Mouse (Mus musculus) forebrain, embryonic 14.5 days (tissue): ENCODE results near the gene Acp6. TPM values are rescaled to one million over a fixed set of nuclear protein-coding genes. Genes with fewer than 3 reads are reported as not detected.

Experiments used
- ATAC-seq: fragments of 200-750 bp; cut with Nextera tagmentation; 2 replicates; pipeline ENCODE4 v1.8.0; 2017; ENCODE audit warnings: mild to moderate bottlenecking, moderate library complexity
- DNase-seq: peaks from one replicate; pipeline ENCODE4 v3.0.0-alpha.2; 2015; ENCODE audit warnings: low spot score
- H3K27ac ChIP-seq: fragments of 300-500 bp; sonication (generic); 2 replicates; pipeline ENCODE4 v1.5.1; 2014; ENCODE audit warnings: low read depth, mild to moderate bottlenecking, control low read depth, low read length, moderate library complexity
- H3K27me3 ChIP-seq: fragments of 300-500 bp; sonication (generic); replicated peaks from 2 replicates; pipeline ENCODE4 v1.6.1; 2014; ENCODE audit warnings: low read length, control low read depth, mixed read lengths; ENCODE audit not compliant: control insufficient read depth, insufficient read depth
- H3K36me3 ChIP-seq: fragments of 300-500 bp; sonication (generic); 2 replicates; pipeline ENCODE4 v1.6.1; 2014; ENCODE audit warnings: low read length, control low read depth; ENCODE audit not compliant: control insufficient read depth, insufficient read depth
- H3K4me1 ChIP-seq: fragments of 300-500 bp; sonication (generic); 2 replicates; pipeline ENCODE4 v1.6.1; 2014; ENCODE audit warnings: antibody characterized with exemption, low read length, control low read depth; ENCODE audit not compliant: control insufficient read depth, insufficient read depth
- H3K4me2 ChIP-seq: fragments of 300-500 bp; sonication (generic); 2 replicates; pipeline ENCODE4 v1.6.1; 2014; ENCODE audit warnings: mild to moderate bottlenecking, control low read depth, low read length
- H3K4me3 ChIP-seq: fragments of 300-500 bp; sonication (generic); 2 replicates; pipeline ENCODE4 v1.5.1; 2014; ENCODE audit warnings: low read depth, low read length, control low read depth
- H3K9ac ChIP-seq: fragments of 300-500 bp; sonication (generic); 2 replicates; pipeline ENCODE4 v1.6.1; 2014; ENCODE audit warnings: mild to moderate bottlenecking, low read length, control low read depth, moderate library complexity
- H3K9me3 ChIP-seq: fragments of 300-500 bp; sonication (generic); replicated peaks from 2 replicates; pipeline ENCODE4 v1.6.1; 2016; ENCODE audit warnings: low read length, control low read depth, mixed read lengths; ENCODE audit not compliant: control insufficient read depth
- whole genome bisulfite sequencing: fragments of 180-500 bp; shearing (Covaris S2); extraction: QIAGEN DNeasy Blood & Tissue Kit; methylation state at CpG from one replicate; pipeline ENCODE4 v1.1.7; 2014; 5-methylcytosine and 5-hydroxymethylcytosine counted together
- polyA plus RNA-seq: library from polyadenylated mRNA; unstranded; fragments of >200 nt; fragmentation: Nextera tagmentation; extraction: Ambion mirVana; gene quantifications from 2 replicates; pipeline ENCODE4 v1.2.1, GENCODE M21; 2014

Acp6 gene
- polyA plus RNA-seq, 1 experiment from 2014 or later = 15.6 TPM

DNA sequence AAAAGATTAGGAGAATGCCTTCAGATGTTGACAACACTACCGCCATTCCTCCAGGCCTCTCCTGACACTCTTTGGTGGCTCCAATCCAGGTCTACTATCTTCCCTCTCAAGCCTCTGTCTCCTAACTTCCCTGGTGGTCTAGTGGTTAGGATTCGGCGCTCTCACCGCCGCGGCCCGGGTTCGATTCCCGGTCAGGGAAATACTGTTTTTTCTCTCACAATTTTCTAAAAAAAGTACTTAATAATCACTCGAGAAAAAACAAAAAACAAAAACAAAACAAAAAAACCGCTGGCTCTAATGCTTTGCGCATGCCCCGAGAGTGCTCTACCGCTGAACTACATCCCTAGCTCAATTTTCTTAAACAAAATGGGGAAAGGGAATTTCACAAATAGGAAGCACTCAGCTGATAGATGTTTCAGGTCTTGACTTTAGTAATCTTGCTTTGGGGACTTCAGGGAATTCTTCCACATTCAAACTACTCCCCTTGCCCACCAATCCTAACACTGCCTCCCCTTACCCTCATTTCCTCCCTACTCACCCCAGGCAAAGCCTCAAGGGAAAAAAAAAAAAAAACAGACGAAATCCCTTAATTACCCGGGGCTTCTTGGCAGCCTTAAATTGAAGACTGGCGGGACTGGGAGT, 498 bp upstream of the Acp6 start:
- Histone ChIP-seq H3K9ac (peak overlapping the region; percentile 46; the same call in 1 of the 2 replicates), H3K4me2 (peak overlapping the region; percentile 91), H3K4me3 (peak overlapping the region; percentile 66), H3K36me3 (no peaks in the 10 kb centered on the region), H3K27ac (peak overlapping the region; percentile 18; the same call in 1 of the 2 replicates), H3K9me3 (no peaks in the 10 kb centered on the region), H3K27me3 (no peaks in the 10 kb centered on the region), H3K4me1 (no peaks in the 10 kb centered on the region; the same call in 1 of the 2 replicates)
- DNase-seq (peak; percentile 85), ATAC-seq (peak; percentile 67)
- WGBS = under 1% methylated on average over 17 of the region's 17 CpGs

DNA sequence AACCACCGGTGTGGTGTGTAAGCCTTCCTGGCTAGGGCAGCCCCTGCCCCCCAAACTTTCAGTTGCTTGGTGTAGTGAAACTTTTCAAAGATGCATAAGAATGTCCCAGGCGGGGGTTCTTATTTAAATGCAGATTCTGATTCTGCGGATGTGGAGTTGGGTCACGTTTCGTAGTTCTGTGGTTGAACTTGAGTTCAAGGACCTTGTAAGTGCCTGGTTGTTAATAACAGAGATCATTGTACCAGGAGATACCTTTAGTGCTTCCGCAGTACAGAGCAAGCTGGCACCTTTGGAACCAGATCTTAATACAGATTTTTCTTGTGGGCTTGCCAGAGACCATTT, 903 bp downstream of the Acp6 start:
- ATAC-seq (no peak), DNase-seq (no peak)
- Histone ChIP-seq H3K9ac (peak overlapping the region; percentile 74), H3K36me3 (no peaks in the 10 kb centered on the region), H3K4me3 (peak overlapping the region; percentile 66), H3K4me1 (no peaks in the 10 kb centered on the region; the same call in 1 of the 2 replicates), H3K27ac (no peak overlapping the region), H3K27me3 (no peaks in the 10 kb centered on the region), H3K4me2 (peak overlapping the region; percentile 91), H3K9me3 (no peaks in the 10 kb centered on the region)
- 2% methylated on average over 6 of the region's 6 CpGs for WGBS

DNA sequence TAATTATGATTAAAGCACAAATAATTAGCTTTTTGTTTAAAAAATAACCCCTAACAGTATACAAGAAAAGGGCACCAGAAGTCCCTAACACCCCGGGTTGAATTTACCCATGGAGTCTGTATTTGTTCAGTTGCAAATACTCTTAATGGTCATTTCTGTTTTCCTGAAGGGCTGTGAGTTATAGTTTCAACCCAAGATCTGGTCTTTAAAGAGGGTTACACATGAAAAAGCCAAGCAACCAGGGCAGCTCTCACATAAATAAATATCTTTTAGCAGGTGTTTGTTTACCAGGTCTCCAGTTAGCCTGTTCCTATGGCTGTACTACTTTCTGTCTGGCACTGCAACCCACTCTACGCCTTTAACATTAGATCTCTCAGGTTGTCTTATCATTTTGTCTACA, 1.4 kb downstream of the Acp6 start:
- Histone ChIP-seq H3K27me3 (no peaks in the 10 kb centered on the region), H3K9ac (no peak overlapping the region), H3K9me3 (no peaks in the 10 kb centered on the region), H3K4me3 (no peak overlapping the region), H3K27ac (no peak overlapping the region), H3K4me2 (peak overlapping the region; percentile 91; the same call in 1 of the 2 replicates), H3K36me3 (no peaks in the 10 kb centered on the region), H3K4me1 (no peaks in the 10 kb centered on the region; the same call in 1 of the 2 replicates)
- DNase-seq = no peak
- ATAC-seq = no peak
- 81% methylated on average over 2 of the region's 2 CpGs for WGBS

DNA sequence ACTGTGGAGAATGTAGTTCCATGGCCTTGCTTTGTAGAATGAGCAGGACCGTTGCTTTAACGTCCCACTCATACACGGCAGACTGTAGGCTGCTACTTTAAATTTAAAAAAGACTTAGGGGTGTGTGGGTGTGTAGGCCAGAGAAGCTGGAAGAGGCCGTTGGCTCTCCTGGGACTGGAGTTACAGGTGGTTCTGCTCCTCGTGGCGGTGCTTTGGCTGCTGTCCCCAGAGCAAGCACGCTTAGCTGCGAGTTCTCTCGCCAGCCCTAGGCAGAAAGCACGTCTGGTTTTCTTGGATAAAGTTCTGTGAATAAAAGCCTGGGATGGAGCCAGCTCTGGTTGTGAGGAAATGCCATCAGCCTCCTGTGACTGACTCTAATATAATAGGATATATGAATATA, 2.3 kb downstream of the Acp6 start:
- 0 out of 2 replicates have a peak, but pooled peaks cover under 1% of the 10 kb centered on the region for H3K36me3 ChIP-seq
- H3K9ac ChIP-seq = no peak overlapping the region
- no peak overlapping the region for H3K4me2 ChIP-seq
- no peaks in the 10 kb centered on the region; the same call in 1 of the 2 replicates for H3K4me1 ChIP-seq
- DNase-seq (peak; percentile 34), ATAC-seq (no peak)
- 50% methylated on average over 10 of the region's 10 CpGs for WGBS
- H3K27me3 ChIP-seq = no peaks in the 10 kb centered on the region
- H3K9me3 ChIP-seq = no peaks in the 10 kb centered on the region
- no peak overlapping the region for H3K27ac ChIP-seq
- H3K4me3 ChIP-seq = no peak overlapping the region

DNA sequence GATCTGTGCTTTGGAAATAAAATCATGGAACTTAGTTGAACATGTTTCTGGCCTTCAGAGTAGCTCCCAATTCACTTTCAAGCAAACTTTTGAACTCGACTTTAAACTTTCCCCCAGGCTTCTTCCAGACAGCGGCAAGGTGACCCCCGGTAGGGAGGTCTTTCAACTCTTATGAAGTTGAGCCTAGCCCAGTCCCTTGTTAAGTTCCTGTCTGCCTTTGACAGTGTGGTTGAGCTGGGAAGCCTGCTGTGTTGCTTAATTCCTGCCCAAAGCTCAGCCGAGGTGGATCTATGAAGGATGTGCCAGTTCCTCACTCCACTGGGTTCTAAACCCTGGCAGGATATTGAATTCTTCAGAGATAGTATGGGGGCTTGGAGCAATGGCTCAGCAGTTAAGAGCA, 3.2 kb downstream of the Acp6 start:
- Histone ChIP-seq H3K4me1 (no peaks in the 10 kb centered on the region; the same call in 1 of the 2 replicates), H3K9ac (no peak overlapping the region), H3K4me2 (no peak overlapping the region), H3K36me3 (0 out of 2 replicates have a peak, but pooled peaks cover 2% of the 10 kb centered on the region), H3K4me3 (no peak overlapping the region), H3K27ac (no peak overlapping the region), H3K27me3 (no peaks in the 10 kb centered on the region), H3K9me3 (no peaks in the 10 kb centered on the region)
- DNase-seq (no peak), ATAC-seq (no peak)
- 49% methylated on average over 4 of the region's 4 CpGs for WGBS

DNA sequence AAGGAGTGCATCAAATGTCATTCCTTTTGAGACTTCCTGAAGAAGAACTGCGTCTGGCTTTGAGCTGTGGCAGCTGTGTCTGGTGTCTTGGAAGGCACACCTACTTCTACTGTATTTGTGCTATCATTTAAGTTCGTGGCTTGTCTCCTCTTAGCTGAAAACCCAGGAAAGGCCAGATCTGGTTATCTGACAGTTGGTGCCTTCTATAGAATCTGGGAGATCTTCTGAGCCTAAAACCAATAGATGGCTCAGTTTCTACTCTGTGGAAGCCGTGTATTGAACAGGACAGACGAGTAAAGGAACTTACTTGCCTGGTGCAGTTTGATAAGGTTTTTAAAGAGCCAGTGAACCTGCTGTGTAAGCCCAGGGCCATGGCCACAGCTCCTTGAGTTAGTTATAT, 5.9 kb downstream of the Acp6 start:
- H3K4me1 ChIP-seq = no peaks in the 10 kb centered on the region; the same call in 1 of the 2 replicates
- no peak overlapping the region for H3K4me2 ChIP-seq
- no peak overlapping the region for H3K27ac ChIP-seq
- no peak for ATAC-seq
- no peaks in the 10 kb centered on the region for H3K27me3 ChIP-seq
- no peak for DNase-seq
- H3K36me3 ChIP-seq = 0 out of 2 replicates have a peak, but pooled peaks cover 2% of the 10 kb centered on the region
- no peak overlapping the region for H3K9ac ChIP-seq
- WGBS = 92% methylated on average over 4 of the region's 4 CpGs
- H3K9me3 ChIP-seq = no peaks in the 10 kb centered on the region
- H3K4me3 ChIP-seq = no peak overlapping the region

DNA sequence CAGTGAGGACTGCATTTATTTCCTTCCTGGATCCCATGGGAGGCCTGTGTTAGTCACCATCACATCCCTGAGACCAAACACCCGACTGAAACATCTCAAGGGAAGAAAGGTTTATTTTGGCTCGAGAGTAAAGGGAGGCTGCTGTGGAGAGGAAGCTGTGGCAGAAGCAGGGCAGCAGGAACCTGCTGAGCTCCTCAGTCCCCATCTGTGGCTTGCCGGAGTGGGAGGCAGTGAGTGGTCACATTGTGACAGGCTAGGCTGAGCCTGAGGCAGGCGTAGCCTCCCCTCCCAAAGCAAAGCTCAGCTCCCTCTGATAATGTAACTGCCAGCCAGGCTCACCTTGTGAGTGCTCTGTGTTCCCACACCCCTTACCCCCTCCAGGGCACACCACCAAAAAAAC, 8.5 kb downstream of the Acp6 start:
- H3K4me3 ChIP-seq = no peak overlapping the region
- no peaks in the 10 kb centered on the region for H3K27me3 ChIP-seq

DNA sequence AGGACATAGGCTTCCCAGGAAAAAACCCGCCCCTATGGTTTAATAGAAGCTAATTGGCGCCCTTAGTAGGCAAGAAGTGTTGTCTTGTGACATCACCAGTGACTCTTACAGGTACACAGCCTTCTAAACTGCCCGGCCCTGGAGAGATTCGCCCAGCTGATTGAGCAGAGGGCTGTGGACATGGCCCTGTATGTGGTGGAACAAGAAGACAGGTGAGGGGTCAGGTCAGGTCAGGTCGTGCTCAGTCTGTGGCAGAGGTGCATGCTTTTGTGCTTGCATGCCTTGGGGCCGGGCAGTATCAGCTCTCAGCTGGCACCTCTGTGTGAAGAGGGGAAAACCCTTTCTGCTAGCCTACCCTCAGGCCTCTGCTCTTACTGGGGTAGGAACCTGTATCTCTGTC, 13.0 kb downstream of the Acp6 start:
- no peaks in the 10 kb centered on the region for H3K36me3 ChIP-seq
- no peak for DNase-seq
- no peaks in the 10 kb centered on the region for H3K9me3 ChIP-seq
- H3K9ac ChIP-seq = no peak overlapping the region
- no peaks in the 10 kb centered on the region for H3K27me3 ChIP-seq
- WGBS = 86% methylated on average over 6 of the region's 6 CpGs
- no peak overlapping the region for H3K4me3 ChIP-seq
- H3K4me1 ChIP-seq = no peaks in the 10 kb centered on the region
- no peak overlapping the region for H3K4me2 ChIP-seq
- no peak overlapping the region for H3K27ac ChIP-seq
- no peak for ATAC-seq

More for the DNA sequence above, 8.5 kb downstream of the Acp6 start:
- H3K4me2 ChIP-seq = no peak overlapping the region
- H3K9me3 ChIP-seq = no peaks in the 10 kb centered on the region
- H3K36me3 ChIP-seq = 0 out of 2 replicates have a peak, but pooled peaks cover 2% of the 10 kb centered on the region
- no peak overlapping the region for H3K9ac ChIP-seq
- ATAC-seq (no peak), DNase-seq (no peak)
- H3K27ac ChIP-seq = no peak overlapping the region
- WGBS = 82% methylated on average over 4 of the region's 4 CpGs
- H3K4me1 ChIP-seq = no peaks in the 10 kb centered on the region

DNA sequence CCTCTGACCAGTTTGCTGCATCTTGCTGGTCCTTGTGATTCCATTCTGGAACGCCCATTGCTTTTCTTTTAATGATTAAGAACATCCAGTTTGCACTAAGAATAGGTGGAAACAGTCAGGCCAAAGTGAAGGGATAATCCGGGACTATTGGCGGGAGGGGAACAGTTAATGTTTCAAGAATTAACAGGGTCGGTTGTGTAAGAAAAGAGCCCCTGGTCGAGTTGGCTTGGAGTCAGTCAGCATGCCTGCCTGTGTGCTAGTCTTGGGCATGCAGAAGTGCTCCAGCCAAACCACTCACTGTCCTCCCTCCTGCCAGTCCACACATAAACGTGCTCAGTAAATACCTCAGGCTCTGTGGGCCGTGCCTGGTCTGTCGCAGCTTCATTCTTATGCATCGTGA, 13.7 kb downstream of the Acp6 start:
- Histone ChIP-seq H3K36me3 (no peaks in the 10 kb centered on the region), H3K27ac (no peak overlapping the region), H3K9ac (no peak overlapping the region), H3K27me3 (no peaks in the 10 kb centered on the region), H3K4me2 (no peak overlapping the region), H3K4me3 (no peak overlapping the region), H3K4me1 (no peaks in the 10 kb centered on the region), H3K9me3 (no peaks in the 10 kb centered on the region)
- no peak for ATAC-seq
- DNase-seq = no peak
- WGBS = 71% methylated on average over 9 of the region's 9 CpGs
